Mouse (Mus musculus) testis, postnatal 14 days (tissue): ENCODE measurements at regions not wholly inside any gene's neighbourhood (a gene's known extent, or its start where the extent isn't known, plus 50 kb on each side); places are given as distances from the start of the nearest gene placed in this dataset.
A peak's percentile ranks its signal among the peaks of the same experiment; 100 is the strongest.

ENCODE experiments used
- DNase-seq: peaks from one replicate; pipeline ENCODE4 v3.0.0; 2021; ENCODE audit warnings: low spot score

DNA sequence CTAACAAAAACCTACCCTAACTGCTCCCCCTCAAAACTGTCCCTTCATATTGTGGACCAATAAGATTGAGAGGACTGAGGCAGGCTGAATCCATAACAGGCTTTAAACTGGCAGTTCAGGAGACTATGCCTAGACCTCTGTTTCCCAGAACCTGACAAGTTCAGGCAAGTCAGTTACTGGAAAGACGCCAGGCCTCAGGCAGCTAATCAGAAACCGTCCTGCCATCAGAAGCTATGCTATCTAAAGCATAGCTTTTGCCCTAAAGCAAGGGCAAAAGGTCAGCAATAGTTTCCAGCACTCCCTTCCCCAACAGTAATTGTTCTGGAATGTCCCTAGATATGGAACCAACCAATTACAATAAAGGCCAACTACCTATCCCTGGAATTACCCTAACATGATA is 273.0 kb downstream of the Bche start:
- no peak for DNase-seq

DNA sequence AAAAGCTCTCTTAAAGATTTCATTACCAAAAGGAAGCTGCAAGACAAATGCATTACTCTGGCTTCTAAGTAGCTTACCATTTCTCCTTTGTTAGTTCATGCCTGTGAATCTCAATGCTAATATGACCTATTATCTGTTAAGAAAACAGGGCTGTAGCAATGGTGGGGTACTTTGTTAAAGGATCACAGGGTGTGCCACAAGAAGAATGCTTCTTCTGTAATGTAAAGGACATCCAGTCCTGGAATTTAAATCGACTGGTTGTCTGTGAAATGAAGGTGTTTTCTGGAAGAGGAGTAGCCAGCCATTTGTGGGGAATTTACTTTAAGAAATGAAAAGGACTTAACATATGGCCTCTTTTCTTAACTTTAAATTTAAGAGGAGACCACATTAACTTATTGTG is 273.9 kb downstream of the Bche start:
- DNase-seq = no peak

DNA sequence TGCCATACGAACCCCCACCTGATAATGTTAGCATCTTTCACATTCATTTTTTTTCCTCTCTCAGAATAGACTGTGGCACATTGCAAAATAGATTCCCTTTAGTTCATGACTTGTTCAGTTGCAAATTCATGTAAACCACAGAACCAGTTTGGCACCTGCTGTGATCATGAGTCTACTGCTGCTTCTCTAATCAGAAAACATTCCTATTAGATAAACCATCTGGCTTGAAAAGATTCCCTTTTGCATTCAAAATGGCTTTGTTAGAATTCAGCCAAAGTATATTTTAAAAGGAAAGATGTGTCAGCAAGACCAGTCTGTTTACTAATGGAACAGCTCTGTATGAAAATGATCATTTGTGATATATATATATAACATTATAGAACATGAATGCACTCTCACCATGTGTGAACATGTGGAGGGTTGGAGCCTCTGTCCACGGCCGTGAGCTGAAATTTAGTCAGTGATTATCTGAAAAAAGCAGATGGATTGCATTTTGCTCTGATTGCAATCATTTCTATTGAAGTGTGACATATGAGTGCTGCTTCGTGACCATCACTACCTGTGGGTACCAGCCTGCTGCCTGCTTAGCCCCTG is 298.2 kb downstream of the Bche start:
- no peak for DNase-seq

DNA sequence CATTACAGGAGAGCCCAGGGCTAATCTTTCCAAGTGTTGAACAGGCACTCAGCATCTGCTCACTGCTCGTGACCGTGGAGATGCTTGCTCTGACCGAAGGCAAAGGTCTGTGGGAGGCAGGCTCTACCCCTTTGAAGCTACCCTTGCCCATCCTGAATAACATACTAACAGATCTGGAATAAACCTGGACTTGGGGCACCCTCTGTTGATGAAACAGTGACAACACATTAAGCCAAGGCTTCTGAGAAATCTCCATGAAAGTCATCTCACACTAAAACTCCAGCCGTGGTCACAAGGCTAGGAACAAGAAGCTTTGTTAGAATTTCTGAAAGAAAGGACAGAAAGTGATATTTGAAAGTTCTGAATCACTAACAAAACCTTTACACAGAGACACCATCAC is 306.8 kb downstream of the Bche start:
- no peak for DNase-seq

DNA sequence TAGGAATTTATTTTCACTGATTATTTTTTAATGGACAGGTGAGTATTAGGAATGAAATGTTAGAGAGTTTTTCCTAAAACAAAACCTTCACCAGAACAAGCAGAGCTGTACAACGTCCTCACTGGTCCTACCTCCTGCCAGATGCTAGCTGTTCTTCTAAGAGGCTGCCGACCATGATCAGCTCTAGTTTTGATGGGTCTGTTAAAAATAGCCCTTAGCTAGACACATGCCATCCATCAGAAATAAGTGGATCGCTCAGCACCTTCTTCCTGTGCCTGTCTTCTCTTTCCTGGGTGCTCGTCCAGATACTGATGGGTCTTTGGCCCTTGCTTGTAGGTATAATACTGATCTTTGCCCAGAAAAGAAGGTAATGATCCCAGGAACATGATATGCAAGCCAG is 312.4 kb downstream of the Bche start:
- DNase-seq = no peak

DNA sequence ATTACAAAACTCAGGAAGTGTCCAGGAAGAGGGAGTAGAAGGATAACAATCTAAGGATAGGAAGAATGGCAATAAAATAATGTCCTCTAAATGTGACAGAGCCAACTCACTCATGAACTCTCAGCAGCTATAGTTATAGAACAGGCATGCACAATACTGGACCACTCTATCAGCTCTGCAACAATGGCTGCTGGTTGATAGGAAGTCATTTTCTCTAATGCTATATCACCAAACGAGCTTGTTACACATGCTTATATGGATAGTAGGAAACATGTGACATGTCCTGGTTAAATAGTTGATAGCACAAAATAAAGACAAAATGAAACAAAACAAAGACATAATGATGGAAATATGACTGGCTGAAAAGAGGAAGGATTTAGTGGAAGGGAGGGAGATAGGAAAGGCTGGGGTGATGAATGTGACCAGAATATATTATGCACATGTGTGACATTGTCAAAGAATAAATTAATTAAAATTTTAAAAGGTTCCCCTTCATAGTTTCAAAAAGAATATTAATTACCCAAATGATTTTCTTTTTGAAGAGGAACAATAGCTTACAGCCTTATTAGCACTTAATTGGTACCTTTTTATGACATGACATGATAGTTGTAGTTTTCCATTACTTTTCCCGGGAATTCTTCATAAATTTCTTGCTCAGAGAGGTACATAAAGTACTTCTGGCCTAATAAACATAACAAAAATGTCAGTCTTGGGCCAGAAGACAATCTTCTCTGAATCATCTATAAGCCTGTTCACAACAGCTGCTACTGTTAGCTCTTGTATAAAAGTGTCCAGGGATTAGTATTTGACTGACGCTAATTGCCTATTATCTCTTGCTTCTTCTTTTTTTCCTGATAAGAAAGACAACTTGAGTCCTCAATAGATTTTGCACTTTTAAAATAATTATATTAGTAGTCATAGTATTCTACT is 318.2 kb downstream of the Bche start:
- DNase-seq = no peak

DNA sequence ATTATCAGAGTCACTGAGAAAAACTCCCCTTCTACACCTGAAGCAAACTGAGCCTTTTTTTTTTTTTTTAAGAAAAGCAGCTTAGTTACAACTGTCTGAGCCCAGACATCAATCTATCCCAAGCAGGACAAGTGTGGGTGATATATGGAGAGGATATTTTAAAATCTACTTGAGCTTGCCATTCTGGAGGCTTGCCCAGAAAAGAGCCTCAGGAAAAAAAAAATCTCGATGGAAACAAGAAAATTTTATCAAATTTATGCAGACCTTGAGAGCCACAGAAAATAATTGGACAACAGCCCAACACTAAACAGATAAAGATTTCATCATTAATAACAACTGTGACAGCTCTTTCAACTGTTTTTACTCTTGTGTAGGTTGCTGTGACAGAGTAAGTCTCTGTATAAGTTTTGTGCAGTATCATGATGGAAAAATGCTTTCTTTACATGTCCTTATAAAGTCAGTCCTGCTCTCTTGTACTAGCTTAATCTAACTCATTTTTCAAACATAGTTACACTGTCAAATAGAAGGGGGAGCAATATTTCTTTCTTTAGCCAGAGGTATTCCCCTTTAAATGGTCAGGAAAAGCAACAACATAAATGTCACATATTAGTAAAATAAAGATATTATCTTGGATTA is 297.4 kb upstream of the Slitrk3 start:
- DNase-seq = no peak

DNA sequence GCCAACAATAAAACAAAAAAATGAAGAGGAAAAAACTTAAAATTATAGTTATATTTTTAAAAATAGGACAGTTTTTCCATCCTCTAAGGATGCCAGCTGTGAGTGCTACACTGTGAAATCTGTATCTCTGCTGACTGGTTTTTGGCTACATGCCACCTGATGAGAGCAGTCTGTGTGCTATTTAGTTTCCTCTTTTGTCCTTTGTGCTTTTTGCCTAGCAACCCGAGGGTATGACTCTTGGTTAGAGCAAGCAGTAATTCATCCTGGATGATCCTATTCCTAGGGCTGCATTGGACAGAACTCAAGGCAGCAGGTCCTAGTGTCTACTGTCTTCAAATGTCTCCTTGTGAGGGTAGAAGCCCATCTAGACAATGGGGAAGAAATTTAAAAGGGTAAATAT is 285.6 kb upstream of the Slitrk3 start:
- peak; percentile 17 for DNase-seq

DNA sequence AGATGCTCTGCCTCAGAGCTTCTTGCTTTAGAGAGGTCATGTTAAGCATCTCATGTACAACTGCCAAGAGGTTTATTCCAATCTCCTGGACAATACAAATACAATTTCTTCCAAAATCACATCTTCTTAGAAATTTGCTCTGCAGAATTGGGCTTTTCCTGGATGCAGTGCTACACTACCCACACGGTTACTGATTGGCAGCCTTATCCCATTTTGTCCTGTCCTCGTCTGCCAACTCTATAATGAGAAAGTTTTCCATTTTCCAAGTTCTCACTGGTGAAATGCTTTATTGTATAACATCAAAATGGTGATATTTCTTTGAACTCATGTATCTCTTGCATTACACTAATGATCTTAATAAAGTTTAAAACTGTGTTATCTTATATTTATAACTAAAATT is 282.1 kb upstream of the Slitrk3 start:
- no peak for DNase-seq

DNA sequence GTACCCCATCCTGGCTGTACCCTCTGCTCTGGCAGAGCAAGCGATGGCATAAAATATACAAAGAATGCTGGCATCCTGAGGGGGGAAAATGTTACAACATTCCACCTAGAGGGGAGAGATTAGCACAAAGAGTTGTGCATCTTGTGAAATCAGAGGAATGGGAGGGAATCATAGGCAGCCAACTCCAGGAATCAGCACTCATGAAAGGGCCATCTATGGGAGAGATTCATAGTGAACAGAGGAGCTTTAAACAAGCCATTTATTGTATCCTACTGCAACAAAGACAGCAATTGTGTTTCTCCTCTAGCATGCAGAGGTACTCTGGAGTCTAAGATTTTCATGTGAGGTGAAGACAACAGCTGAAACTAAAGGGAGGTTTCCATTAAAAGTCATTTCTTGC is 265.6 kb upstream of the Slitrk3 start:
- DNase-seq = peak; percentile 4
